Mouse (Mus musculus): ENCODE results near the gene Slc25a51. TPM values are rescaled to one million over a fixed set of nuclear protein-coding genes. Genes with fewer than 3 reads are reported as not detected.

The Slc25a51 gene
- polyA plus RNA-seq (2012; rRNA removed): 49.7 and 61.8 TPM in 2 replicates

DNA sequence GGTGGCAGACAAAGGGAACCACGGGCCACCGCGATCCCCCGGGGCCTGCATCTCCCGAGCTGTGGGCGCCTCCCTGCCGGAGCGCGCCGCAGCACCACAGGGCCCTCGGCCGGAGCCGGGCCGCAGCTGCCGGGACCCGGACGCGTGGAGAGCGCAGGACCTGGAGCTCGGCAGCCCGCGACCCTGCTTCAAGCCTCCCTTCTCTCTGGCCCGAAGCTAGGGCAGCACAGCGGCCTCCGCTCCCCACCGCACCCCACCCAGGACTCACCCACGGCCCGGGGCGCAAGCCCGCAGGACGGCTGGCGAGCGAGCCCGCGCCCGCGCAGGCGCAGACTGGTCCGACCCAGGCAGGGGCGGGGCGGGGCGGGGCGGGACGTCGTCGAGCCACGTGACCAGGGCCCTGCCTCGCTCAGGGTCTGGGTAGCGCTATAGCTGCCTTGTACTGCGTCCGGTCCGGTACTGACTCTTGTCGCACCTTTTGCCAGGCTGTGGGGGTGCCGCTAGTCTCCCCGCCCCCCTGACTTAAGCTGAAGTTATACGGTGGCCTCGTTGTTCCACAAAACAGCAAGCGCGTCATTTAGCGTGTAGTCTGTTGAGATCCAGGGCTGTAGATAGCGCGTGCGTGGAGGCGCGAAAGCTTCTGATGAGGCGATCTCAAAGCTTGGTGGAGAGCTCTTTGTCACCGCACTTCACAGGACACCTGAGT lies at the start of gene Slc25a51:
Gene Slc25a51, minus strand, starts transcription at position 340 of the 706 bp plus-strand sequence.

Other genes starting within 250 kb of the Slc25a51 start
- 0.17 and 0.20 TPM in 2 replicates for gene Frmpd1, start 223.9 kb downstream of the Slc25a51 start, polyA plus RNA-seq (2012; rRNA removed)
- gene Trmt10b, start 111.6 kb downstream of the Slc25a51 start, polyA plus RNA-seq (2012; rRNA removed): 2.5 and 2.6 TPM in 2 replicates
- 3.8 and 4.3 TPM in 2 replicates for gene Dcaf10, start 66.7 kb downstream of the Slc25a51 start, polyA plus RNA-seq (2012; rRNA removed)
- gene Exosc3, start 66.0 kb downstream of the Slc25a51 start, polyA plus RNA-seq (2012; rRNA removed): 34.0 and 35.7 TPM in 2 replicates
- gene Shb, start 123.7 kb upstream of the Slc25a51 start, polyA plus RNA-seq (2012; rRNA removed): 7.5 and 8.8 TPM in 2 replicates